Mouse (Mus musculus) limb, embryonic 10.5 days (tissue): ENCODE results near the gene Atxn7l3. TPM values are rescaled to one million over a fixed set of nuclear protein-coding genes. Genes with fewer than 3 reads are reported as not detected.

Experiments used
- DNase-seq: peaks from one replicate; pipeline ENCODE4 v3.0.0-alpha.2; 2017; ENCODE audit warnings: low spot score
- H3K27ac ChIP-seq: fragments of 300-500 bp; sonication (generic); 2 replicates; pipeline ENCODE4 v1.5.1; 2016; ENCODE audit warnings: mild to moderate bottlenecking
- H3K27me3 ChIP-seq: fragments of 300-500 bp; sonication (generic); 2 replicates; pipeline ENCODE4 v1.6.1; 2016; ENCODE audit warnings: low read depth, mild to moderate bottlenecking; ENCODE audit not compliant: poor library complexity, severe bottlenecking
- H3K36me3 ChIP-seq: fragments of 300-500 bp; sonication (generic); 2 replicates; pipeline ENCODE4 v1.6.1; 2016; ENCODE audit warnings: mild to moderate bottlenecking, moderate library complexity
- H3K4me1 ChIP-seq: fragments of 300-500 bp; sonication (generic); 2 replicates; pipeline ENCODE4 v1.6.1; 2016
- H3K4me3 ChIP-seq: fragments of 300-500 bp; sonication (generic); 2 replicates; pipeline ENCODE4 v1.5.1; 2016; ENCODE audit warnings: mild to moderate bottlenecking, moderate library complexity
- H3K9me3 ChIP-seq: fragments of 300-500 bp; sonication (generic); replicated peaks from 2 replicates; pipeline ENCODE4 v1.6.1; 2016; ENCODE audit warnings: mild to moderate bottlenecking
- WGBS: fragments of 180-500 bp; shearing (Covaris S2); methylation state at CpG from one replicate; pipeline ENCODE4 v1.1.7; 2016; 5-methylcytosine and 5-hydroxymethylcytosine counted together
- polyA plus RNA-seq: library from polyadenylated mRNA; unstranded; fragments of >200 nt; fragmentation: Nextera tagmentation; extraction: Ambion mirVana; gene quantifications from 2 replicates; pipeline ENCODE4 v1.2.1, GENCODE M21; 2016

Gene Atxn7l3
- polyA plus RNA-seq, 1 experiment from 2014 or later = 20.1 TPM

DNA sequence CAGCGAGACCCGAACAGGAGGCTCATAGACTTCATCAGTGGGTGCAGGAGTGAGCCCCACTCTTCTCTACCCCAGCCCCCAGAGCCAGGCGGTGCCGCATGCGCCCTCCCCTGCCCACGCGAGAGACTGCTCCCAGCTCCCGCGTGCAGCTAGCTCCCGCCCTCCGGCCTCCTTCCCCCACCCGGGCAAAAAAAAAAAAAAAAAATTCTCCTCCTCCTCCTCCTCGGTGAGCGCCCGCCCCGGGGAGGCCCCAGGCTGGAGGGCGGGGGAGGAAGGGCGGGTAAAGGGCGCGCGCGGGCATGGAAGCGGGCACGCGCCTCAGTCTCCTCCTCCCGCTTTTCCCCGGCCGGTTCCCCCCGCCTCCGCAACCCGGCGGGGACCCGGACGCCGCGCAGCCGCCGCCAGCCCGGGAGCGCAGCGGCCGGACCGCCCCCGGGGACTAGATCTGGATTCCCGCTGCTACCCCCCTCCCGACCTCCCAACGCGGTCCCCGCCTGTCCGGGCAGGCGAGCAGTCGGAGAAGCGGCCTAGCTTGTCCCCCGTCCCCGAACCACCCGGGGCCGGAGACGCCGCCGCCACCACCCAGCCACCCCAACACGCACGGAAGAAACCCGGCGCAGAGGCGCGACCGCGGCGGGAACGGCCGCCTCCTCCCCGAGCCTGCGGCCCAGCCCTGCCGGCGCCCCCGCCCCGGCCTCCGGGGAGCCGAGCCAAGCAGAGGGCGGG, 20.3 kb upstream of the Atxn7l3 start:
- Histone ChIP-seq H3K9me3 (no peaks in the 10 kb centered on the region), H3K4me1 (peaks cover 39% of the 10 kb centered on the region), H3K27ac (peak overlapping the region; percentile 100), H3K36me3 (peaks cover 41% of the 10 kb centered on the region), H3K27me3 (no peaks in the 10 kb centered on the region), H3K4me3 (peak overlapping the region; percentile 100)
- peak; percentile 90 for DNase-seq
- WGBS = under 1% methylated on average over 67 of the region's 80 CpGs

DNA sequence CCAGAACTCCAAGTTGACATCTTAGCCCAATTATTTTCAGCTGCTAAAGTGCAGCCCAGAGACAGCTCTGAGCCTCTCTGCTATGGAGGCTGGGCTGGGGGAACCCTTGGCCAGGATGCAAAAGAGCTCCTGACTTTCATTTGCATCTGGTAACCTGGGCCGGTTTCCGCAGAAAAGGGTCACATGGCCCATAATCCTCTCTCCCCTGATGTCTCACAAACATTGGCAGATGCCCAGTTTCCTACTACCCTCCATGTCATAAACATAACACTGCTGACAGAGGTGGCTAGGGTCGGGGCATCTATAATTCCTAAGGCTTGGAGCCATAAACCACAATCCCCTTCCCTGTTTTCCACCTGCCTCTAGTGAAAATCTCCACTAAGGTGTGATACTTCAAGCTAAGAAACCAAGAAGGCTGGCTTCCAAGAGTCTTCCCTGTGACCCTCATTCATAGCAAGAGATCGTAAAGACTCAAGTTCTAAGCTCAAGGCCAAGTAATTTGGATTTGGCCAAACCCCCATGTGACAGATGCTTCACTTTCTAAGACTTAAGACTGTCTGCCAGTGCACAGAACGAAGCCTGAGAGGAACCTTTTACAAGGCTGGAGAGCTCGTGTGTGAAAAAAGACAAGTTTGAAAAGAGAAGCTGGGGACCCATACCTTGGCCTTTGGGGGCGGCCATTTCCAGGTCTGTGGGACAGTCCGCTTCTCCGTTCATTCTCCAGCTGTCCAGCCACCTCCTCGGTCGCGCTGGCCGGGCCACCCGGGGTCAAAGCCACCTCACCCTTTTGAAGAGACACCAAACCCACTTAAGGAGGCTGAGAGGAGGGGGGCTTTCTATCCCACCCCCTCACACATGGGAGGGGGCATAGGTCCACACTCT, 19.5 kb upstream of the Atxn7l3 start:
- Histone ChIP-seq H3K4me1 (peaks cover 47% of the 10 kb centered on the region), H3K27ac (peak overlapping the region; percentile 100), H3K27me3 (no peaks in the 10 kb centered on the region), H3K4me3 (peak overlapping the region; percentile 100), H3K36me3 (peaks cover 49% of the 10 kb centered on the region), H3K9me3 (no peaks in the 10 kb centered on the region)
- no peak for DNase-seq
- 18% methylated on average over 14 of the region's 14 CpGs for WGBS

- H3K9me3 ChIP-seq = no peaks in the 10 kb centered on the region
- H3K4me1 ChIP-seq = peaks cover 52% of the 10 kb centered on the region
- H3K36me3 ChIP-seq = peaks cover 65% of the 10 kb centered on the region
- no peaks in the 10 kb centered on the region for H3K27me3 ChIP-seq
- H3K4me3 ChIP-seq = no peak overlapping the region
- no peak for DNase-seq
- H3K27ac ChIP-seq = no peak overlapping the region
- WGBS = 91% methylated on average over 12 of the region's 12 CpGs
Measured at GRCm38 (mm10) chr11:102314321-102314720, 17.9 kb upstream of the Atxn7l3 start.

DNA sequence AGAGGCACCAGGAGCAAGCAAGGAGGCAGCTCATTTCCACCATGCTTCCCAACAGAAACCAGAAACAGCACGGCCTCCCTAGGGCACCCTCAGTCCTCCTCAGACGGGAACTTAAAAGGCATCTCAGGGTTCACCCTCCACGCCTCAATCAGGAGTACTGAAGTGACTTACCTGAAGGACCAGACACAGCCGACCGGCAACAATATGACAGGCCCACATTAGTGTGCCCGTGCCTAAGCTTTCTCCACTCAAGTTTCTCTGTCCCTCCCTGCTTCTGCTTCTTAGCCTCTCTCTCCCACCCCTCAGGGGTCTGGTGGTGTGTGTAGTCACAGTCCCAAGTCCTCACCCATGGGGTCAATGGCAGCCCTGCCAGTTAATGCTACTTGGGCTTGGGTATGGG, 16.2 kb upstream of the Atxn7l3 start:
- Histone ChIP-seq H3K36me3 (peaks cover 83% of the 10 kb centered on the region), H3K4me3 (no peak overlapping the region), H3K9me3 (no peaks in the 10 kb centered on the region), H3K27me3 (no peaks in the 10 kb centered on the region), H3K4me1 (peaks cover 56% of the 10 kb centered on the region), H3K27ac (no peak overlapping the region)
- DNase-seq = no peak
- 88% methylated on average over 6 of the region's 6 CpGs for WGBS

- Histone ChIP-seq H3K9me3 (no peaks in the 10 kb centered on the region), H3K4me3 (no peak overlapping the region), H3K27ac (no peak overlapping the region), H3K4me1 (peaks cover 55% of the 10 kb centered on the region), H3K36me3 (peaks cover 89% of the 10 kb centered on the region), H3K27me3 (no peaks in the 10 kb centered on the region)
- DNase-seq = no peak
- WGBS = 86% methylated on average over 4 of the region's 4 CpGs
Measured at GRCm38 (mm10) chr11:102311966-102312365, 15.5 kb upstream of the Atxn7l3 start.

- Histone ChIP-seq H3K27me3 (no peaks in the 10 kb centered on the region), H3K27ac (peak overlapping the region; percentile 47; the same call in 1 of the 2 replicates), H3K4me3 (peak overlapping the region; percentile 20; the same call in 1 of the 2 replicates), H3K4me1 (peaks cover 45% of the 10 kb centered on the region), H3K9me3 (no peaks in the 10 kb centered on the region), H3K36me3 (peaks cover 98% of the 10 kb centered on the region)
- DNase-seq = no peak
- WGBS = 39% methylated on average over 38 of the region's 38 CpGs
Measured at GRCm38 (mm10) chr11:102310768-102311695, 14.6 kb upstream of the Atxn7l3 start.

- Histone ChIP-seq H3K4me1 (peaks cover 39% of the 10 kb centered on the region), H3K4me3 (peak overlapping the region; percentile 47), H3K27me3 (no peaks in the 10 kb centered on the region), H3K27ac (peak overlapping the region; percentile 72; the same call in 1 of the 2 replicates), H3K36me3 (peaks cover 100% of the 10 kb centered on the region), H3K9me3 (no peaks in the 10 kb centered on the region)
- 87% methylated on average over 22 of the region's 22 CpGs for WGBS
- no peak for DNase-seq
Measured at GRCm38 (mm10) chr11:102309821-102310617, 13.6 kb upstream of the Atxn7l3 start.

DNA sequence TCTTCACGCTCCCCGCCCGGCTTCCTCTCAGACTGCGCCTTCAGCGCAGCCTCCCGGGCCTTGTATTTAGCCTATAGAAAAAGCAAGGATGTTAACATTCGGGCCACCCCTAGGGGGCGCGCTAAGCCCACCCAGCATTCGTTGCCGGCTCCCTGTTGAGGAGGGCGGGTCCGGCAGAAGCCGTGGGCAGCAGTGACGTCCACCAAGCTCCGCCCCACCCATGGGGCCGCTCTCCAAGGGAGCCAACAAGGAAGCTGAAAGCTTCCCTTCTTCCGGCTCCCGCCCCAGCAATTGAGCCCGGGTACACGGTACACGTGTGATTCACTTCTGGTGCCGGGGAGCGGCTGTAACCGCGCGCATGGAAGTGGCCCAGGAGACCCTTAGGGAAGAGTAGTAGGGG, 12.5 kb upstream of the Atxn7l3 start:
- Histone ChIP-seq H3K27me3 (no peaks in the 10 kb centered on the region), H3K9me3 (no peaks in the 10 kb centered on the region), H3K4me3 (peak overlapping the region; percentile 47), H3K36me3 (peaks cover 89% of the 10 kb centered on the region), H3K4me1 (peaks cover 39% of the 10 kb centered on the region), H3K27ac (peak overlapping the region; percentile 72)
- under 1% methylated on average over 27 of the region's 27 CpGs for WGBS
- DNase-seq = peak; percentile 99

- H3K4me1 ChIP-seq = peaks cover 39% of the 10 kb centered on the region
- 89% methylated on average over 9 of the region's 9 CpGs for WGBS
- no peaks in the 10 kb centered on the region for H3K27me3 ChIP-seq
- H3K27ac ChIP-seq = no peak overlapping the region
- no peaks in the 10 kb centered on the region for H3K9me3 ChIP-seq
- peaks cover 81% of the 10 kb centered on the region for H3K36me3 ChIP-seq
- no peak for DNase-seq
- no peak overlapping the region for H3K4me3 ChIP-seq
Measured at GRCm38 (mm10) chr11:102308104-102308503, 11.7 kb upstream of the Atxn7l3 start.

DNA sequence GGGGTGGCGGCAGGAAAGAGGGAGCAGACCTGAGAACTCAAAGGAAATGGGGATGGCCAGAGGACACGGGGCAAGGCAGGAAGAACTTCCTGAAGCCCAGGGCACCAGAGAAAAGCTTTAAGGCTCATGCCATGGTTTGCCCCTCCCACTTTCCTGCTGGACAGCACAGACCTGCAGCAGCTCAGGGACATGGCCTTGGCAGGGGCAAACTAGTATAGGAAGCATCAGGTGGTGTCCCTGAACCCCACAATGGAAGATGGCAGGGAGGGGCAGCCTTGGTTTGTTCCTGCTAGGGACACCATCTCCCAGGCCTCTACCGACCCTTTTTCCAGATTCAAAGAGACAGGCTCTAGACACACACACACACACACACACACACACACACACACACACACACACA, 8.9 kb upstream of the Atxn7l3 start:
- 73% methylated on average over 3 of the region's 3 CpGs for WGBS
- H3K36me3 ChIP-seq = peaks cover 53% of the 10 kb centered on the region
- DNase-seq = no peak

GRCm38 (mm10) chr11:102304141-102304540, 7.7 kb upstream of the Atxn7l3 start:
- peaks cover 41% of the 10 kb centered on the region for H3K36me3 ChIP-seq
- no peak overlapping the region for H3K27ac ChIP-seq
- no peaks in the 10 kb centered on the region for H3K27me3 ChIP-seq
- DNase-seq = no peak
- H3K4me1 ChIP-seq = peaks cover 10% of the 10 kb centered on the region
- WGBS = 54% methylated on average over 2 of the region's 2 CpGs
- no peaks in the 10 kb centered on the region for H3K9me3 ChIP-seq
- no peak overlapping the region for H3K4me3 ChIP-seq

More for the DNA sequence above, 8.9 kb upstream of the Atxn7l3 start:
- no peak overlapping the region for H3K27ac ChIP-seq
- H3K27me3 ChIP-seq = no peaks in the 10 kb centered on the region
- no peak overlapping the region for H3K4me3 ChIP-seq
- H3K9me3 ChIP-seq = no peaks in the 10 kb centered on the region
- H3K4me1 ChIP-seq = peaks cover 22% of the 10 kb centered on the region

- DNase-seq = peak; percentile 71
- Histone ChIP-seq H3K4me1 (peaks cover 16% of the 10 kb centered on the region), H3K27ac (peak overlapping the region; percentile 56; the same call in 1 of the 2 replicates)
Measured at GRCm38 (mm10) chr11:102299839-102300238, 3.4 kb upstream of the Atxn7l3 start.

More at GRCm38 (mm10) chr11:102299839-102300238, 3.4 kb upstream of the Atxn7l3 start:
- Histone ChIP-seq H3K4me3 (no peak overlapping the region), H3K36me3 (no peaks in the 10 kb centered on the region), H3K27me3 (no peaks in the 10 kb centered on the region), H3K9me3 (no peaks in the 10 kb centered on the region)
- WGBS = 26% methylated on average over 1 of the region's 1 CpGs
